Mouse (Mus musculus) forebrain, postnatal 0 days (tissue): Measurements from ENCODE around the gene Ptgis. TPM values are rescaled to one million over a fixed set of nuclear protein-coding genes. Genes with fewer than 3 reads are reported as not detected.

Experiments used
- ATAC-seq: fragments of 200-750 bp; cut with Nextera tagmentation; 2 replicates; pipeline ENCODE4 v1.8.0; 2017; ENCODE audit warnings: mild to moderate bottlenecking, moderate library complexity
- DNase-seq: peaks from one replicate; pipeline ENCODE4 v3.0.0-alpha.2; 2015
- H3K27ac ChIP-seq: fragments of 300-500 bp; sonication (generic); 2 replicates; pipeline ENCODE4 v1.5.1; 2014; ENCODE audit warnings: low read depth, mild to moderate bottlenecking, antibody characterized with exemption, low read length, moderate library complexity, mixed read lengths
- H3K27me3 ChIP-seq: fragments of 300-500 bp; sonication (generic); 2 replicates; pipeline ENCODE4 v1.6.1; 2014; ENCODE audit warnings: mild to moderate bottlenecking, low read length, mixed read lengths; ENCODE audit not compliant: insufficient read depth
- H3K36me3 ChIP-seq: fragments of 300-500 bp; sonication (generic); 2 replicates; pipeline ENCODE4 v1.6.1; 2014; ENCODE audit warnings: mild to moderate bottlenecking, moderate library complexity; ENCODE audit not compliant: insufficient read depth
- H3K4me1 ChIP-seq: fragments of 300-500 bp; sonication (generic); 2 replicates; pipeline ENCODE4 v1.6.1; 2014; ENCODE audit warnings: antibody characterized with exemption; ENCODE audit not compliant: insufficient read depth
- H3K4me2 ChIP-seq: fragments of 300-500 bp; sonication (generic); 2 replicates; pipeline ENCODE4 v1.6.1; 2014; ENCODE audit warnings: low read depth, mild to moderate bottlenecking, moderate library complexity
- H3K4me3 ChIP-seq: fragments of 300-500 bp; sonication (generic); 2 replicates; pipeline ENCODE4 v1.5.1; 2014; ENCODE audit warnings: low read depth, low read length, mixed read lengths
- H3K9ac ChIP-seq: fragments of 300-500 bp; sonication (generic); 2 replicates; pipeline ENCODE4 v1.6.1; 2014; ENCODE audit warnings: mild to moderate bottlenecking
- H3K9me3 ChIP-seq: fragments of 300-500 bp; sonication (generic); 2 replicates; pipeline ENCODE4 v1.6.1; 2016; ENCODE audit warnings: low read length
- CTCF ChIP-seq: sonication (generic); IDR thresholded peaks from 2 replicates; pipeline ENCODE4 v1.5.1; 2016; ENCODE audit warnings: antibody characterized with exemption, control low read depth, low read depth
- WGBS: fragments of 180-500 bp; shearing (Covaris S2); extraction: QIAGEN DNeasy Blood & Tissue Kit; methylation state at CpG from one replicate; pipeline ENCODE4 v1.1.7; 2014; 5-methylcytosine and 5-hydroxymethylcytosine counted together
- polyA plus RNA-seq: library from polyadenylated mRNA; unstranded; fragments of >200 nt; fragmentation: Nextera tagmentation; extraction: Ambion mirVana; gene quantifications from 2 replicates; pipeline ENCODE4 v1.2.1, GENCODE M21; 2015
- total RNA-seq: library from RNA; depleted of rRNA; stranded (reverse); fragments of >200 nt; gene quantifications from 2 replicates; pipeline ENCODE4 v1.2.3, GENCODE M21; 2014

Ptgis gene
- total and polyA plus RNA-seq, 2 experiments from 2014 or later = 2.8 to 4.0 TPM

DNA sequence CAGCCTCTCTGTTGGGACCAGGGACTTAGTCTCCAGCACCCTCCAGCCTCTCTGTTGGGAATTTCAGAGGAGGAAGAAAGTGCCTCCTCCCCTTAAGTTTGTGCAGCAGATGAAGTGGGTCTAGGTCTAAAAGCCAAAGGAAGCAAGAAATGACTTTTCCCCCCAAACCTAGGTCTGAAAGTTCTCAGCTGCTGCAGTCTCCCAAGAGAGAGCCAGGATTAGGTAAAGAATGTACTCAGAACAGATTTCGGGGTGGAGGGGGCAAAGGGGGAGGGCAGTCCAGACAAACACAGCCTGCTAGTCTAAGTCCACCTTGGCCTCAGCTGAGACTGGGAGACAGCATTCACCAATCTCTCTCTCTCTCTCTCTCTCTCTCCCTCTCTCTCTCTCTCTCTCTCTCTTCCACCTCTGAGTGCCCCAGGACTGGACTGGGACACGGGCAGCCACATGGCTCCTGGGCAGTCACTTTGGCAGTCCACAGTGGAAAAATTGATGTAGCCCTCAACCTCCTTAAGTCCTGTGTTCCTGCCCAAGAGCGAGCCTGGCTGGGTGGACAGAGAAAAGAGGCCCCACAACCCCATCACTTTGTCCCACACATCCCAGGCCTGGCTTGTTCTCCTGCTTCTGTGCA lies 11.8 kb upstream of the Ptgis start:
- no peak for TF ChIP-seq CTCF
- no peak overlapping the region for H3K27ac ChIP-seq
- ATAC-seq (no peak), DNase-seq (no peak)
- no peaks in the 10 kb centered on the region for H3K27me3 ChIP-seq
- no peak overlapping the region for H3K4me2 ChIP-seq
- no peak overlapping the region for H3K4me3 ChIP-seq
- H3K9ac ChIP-seq = no peak overlapping the region
- 43% methylated on average over 3 of the region's 3 CpGs for WGBS
- no peaks in the 10 kb centered on the region for H3K36me3 ChIP-seq
- H3K9me3 ChIP-seq = no peaks in the 10 kb centered on the region
- no peaks in the 10 kb centered on the region for H3K4me1 ChIP-seq

DNA sequence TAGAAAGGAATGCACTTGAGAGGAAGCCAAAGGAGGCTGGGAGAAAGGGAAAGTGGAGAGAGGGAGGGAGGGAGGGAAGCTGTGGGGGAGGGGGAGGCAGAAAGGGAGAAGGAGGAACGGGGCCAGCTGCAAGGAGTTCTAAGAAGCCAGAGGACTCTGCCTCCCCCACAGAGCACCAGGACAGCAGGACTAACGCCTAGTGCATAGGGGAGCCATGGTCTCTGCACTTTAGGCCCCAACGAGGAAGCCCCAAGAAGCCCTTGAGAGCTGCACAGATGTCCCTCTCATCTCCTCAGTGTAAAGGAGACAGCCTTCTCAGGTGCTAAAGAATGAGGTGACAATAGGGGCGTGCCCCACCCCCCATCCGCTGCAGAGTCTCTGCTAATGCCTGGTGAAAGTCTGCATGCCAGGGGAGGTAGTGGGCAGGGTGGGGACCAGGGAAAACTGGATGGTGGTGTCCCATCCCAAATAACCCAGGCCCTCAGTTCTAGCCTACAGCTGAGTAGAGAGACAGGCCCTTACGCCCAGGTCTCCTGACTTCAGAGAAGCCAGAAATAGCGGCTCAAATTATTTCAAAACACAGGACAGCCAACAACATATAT lies 10.4 kb upstream of the Ptgis start:
- H3K9me3 ChIP-seq = no peaks in the 10 kb centered on the region
- no peak for TF ChIP-seq CTCF
- H3K36me3 ChIP-seq = no peaks in the 10 kb centered on the region
- no peak overlapping the region for H3K4me3 ChIP-seq
- ATAC-seq (no peak; the same call in 1 of the 2 replicates), DNase-seq (no peak)
- H3K4me2 ChIP-seq = no peak overlapping the region
- no peak overlapping the region for H3K27ac ChIP-seq
- no peaks in the 10 kb centered on the region for H3K27me3 ChIP-seq
- no peak overlapping the region for H3K9ac ChIP-seq
- WGBS = 24% methylated on average over 7 of the region's 7 CpGs
- H3K4me1 ChIP-seq = no peaks in the 10 kb centered on the region

DNA sequence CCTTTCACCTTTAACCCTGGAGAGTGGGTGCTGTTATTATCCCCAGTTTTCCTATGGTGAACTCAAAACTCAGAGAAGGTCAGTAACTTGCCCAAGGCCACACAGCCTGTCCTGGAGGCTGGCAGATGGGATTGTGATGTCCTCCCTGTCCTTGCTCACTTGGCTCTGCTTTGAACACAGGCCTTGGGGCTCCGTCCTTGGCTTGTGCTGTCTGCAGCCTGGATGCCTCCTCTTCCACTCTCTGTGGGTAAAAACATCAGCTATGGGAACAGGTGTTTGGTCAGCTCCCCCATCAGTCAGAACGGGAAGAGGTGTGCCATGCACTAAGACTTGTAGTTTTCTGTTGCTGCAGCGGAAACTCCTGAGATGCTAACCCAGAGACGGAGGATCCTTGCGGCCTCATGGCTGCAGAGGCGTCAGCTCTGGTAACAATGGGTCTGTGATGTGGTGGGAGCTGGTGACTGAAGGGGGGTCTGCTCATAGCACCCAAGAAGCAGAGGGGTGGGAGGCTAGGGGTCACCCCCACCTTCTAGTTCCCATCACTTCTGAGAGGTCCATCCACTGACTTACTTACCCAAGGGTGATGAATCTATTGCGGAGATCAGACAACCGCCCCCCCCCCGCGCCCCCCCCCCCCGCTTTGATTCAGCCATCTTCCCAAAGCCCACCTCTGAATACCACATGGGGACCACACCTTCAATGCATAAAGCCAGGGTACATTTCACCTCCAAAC lies 9.8 kb upstream of the Ptgis start:
- no peak overlapping the region for H3K27ac ChIP-seq
- no peak for TF ChIP-seq CTCF
- no peaks in the 10 kb centered on the region for H3K4me1 ChIP-seq
- H3K9ac ChIP-seq = no peak overlapping the region
- no peak for DNase-seq
- H3K27me3 ChIP-seq = no peaks in the 10 kb centered on the region
- no peak overlapping the region for H3K4me3 ChIP-seq
- no peaks in the 10 kb centered on the region for H3K36me3 ChIP-seq
- H3K9me3 ChIP-seq = no peaks in the 10 kb centered on the region
- no peak overlapping the region for H3K4me2 ChIP-seq
- WGBS = 39% methylated on average over 11 of the region's 11 CpGs
- ATAC-seq = no peak

DNA sequence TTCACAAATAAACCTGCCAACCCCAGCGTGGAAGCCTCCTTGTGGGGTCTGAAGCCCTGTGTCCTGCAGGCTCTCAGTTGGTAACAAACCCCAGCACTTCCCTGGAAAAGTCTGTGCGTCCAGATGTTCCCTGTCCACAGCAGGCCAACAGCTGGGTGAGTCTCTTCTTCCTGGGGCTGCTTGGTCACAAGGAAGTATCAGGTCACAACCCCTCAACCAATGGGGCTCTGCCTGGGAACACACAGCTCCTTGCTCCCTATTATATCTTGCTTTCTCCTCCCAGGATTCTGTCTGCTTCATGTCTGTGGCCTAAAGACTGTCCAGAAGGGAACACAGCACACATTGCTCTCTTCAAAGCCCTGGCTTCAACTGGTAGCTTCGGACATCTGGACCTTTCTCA lies 9.2 kb upstream of the Ptgis start:
- TF ChIP-seq CTCF = no peak
- DNase-seq (no peak), ATAC-seq (no peak)
- H3K4me2 ChIP-seq = no peak overlapping the region
- no peak overlapping the region for H3K27ac ChIP-seq
- H3K9me3 ChIP-seq = no peaks in the 10 kb centered on the region
- no peak overlapping the region for H3K9ac ChIP-seq
- 78% methylated on average over 3 of the region's 3 CpGs for WGBS
- no peaks in the 10 kb centered on the region for H3K4me1 ChIP-seq
- no peaks in the 10 kb centered on the region for H3K36me3 ChIP-seq
- no peak overlapping the region for H3K4me3 ChIP-seq
- no peaks in the 10 kb centered on the region for H3K27me3 ChIP-seq

DNA sequence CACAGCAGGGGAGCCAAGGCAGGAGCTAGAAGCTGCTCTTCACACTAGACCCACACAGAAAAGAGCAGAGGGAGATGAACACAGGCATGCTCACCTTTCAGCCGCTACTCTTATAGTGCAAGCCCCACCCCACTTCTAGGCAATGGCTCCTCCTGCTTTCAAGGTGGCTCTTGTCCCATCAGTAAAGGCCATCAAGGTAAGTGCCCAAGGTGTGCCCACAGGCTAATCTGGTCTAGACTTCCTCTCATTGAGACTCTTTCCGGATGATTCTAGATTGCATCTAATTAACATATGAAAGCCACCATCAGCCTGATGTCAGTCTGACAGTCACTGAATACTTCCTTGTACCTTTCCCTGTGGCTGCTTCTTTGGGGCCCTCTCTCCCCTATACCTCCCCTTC lies 7.4 kb upstream of the Ptgis start:
- no peak for ATAC-seq
- Histone ChIP-seq H3K27me3 (no peaks in the 10 kb centered on the region), H3K27ac (no peak overlapping the region), H3K4me1 (no peaks in the 10 kb centered on the region), H3K36me3 (no peaks in the 10 kb centered on the region), H3K4me2 (no peak overlapping the region), H3K4me3 (no peak overlapping the region), H3K9me3 (no peaks in the 10 kb centered on the region), H3K9ac (no peak overlapping the region)
- no peak for TF ChIP-seq CTCF
- WGBS = 37% methylated on average over 2 of the region's 2 CpGs
- DNase-seq = no peak

DNA sequence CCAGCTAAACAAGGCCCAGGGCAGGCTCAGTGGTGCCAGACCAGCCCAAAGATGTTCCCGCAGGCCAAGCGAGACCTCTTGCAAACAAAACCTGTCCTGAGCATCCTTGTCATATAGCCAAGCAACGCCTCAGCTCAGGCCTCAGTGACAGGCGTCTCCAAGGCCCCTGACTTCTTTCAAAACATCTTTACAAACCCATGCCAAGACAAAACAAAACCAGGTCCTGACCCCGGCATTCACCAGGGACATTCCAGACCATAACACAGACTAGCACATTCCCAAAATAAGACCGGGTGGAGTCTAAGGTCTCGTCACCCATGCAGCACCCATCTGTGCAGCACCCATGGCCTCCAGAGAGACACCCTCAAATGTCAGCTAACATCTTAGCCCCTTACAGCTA lies 6.3 kb upstream of the Ptgis start:
- ATAC-seq = no peak
- no peak for TF ChIP-seq CTCF

DNA sequence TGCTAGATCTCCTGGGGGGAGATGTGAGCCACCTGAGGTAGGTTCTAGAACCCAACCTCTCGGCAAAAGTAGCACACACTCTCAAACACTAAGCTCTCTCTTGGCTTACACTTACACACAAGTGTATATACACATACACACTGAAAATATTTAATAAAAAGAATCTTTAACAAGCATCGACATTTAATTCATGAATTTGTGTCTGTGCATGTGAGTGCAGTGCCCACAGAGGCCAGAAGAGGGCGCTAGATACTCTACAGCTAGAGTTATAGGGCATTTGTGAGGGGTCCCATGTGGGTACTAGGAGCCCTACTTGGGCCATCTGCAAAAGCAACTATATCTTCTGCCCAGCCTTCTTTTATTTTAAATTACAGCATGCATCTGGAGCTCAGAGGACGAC lies 4.5 kb upstream of the Ptgis start:
- no peak for TF ChIP-seq CTCF
- no peak for ATAC-seq

More for the DNA sequence above, 6.3 kb upstream of the Ptgis start:
- H3K36me3 ChIP-seq = no peaks in the 10 kb centered on the region
- no peak overlapping the region for H3K9ac ChIP-seq
- H3K27ac ChIP-seq = no peak overlapping the region
- no peaks in the 10 kb centered on the region for H3K9me3 ChIP-seq
- H3K4me2 ChIP-seq = no peak overlapping the region
- no peak for DNase-seq
- no peaks in the 10 kb centered on the region for H3K4me1 ChIP-seq
- no peak overlapping the region for H3K4me3 ChIP-seq
- WGBS = 70% methylated on average over 7 of the region's 7 CpGs
- no peaks in the 10 kb centered on the region for H3K27me3 ChIP-seq

More for the DNA sequence above, 4.5 kb upstream of the Ptgis start:
- Histone ChIP-seq H3K27me3 (no peaks in the 10 kb centered on the region), H3K4me1 (no peaks in the 10 kb centered on the region), H3K27ac (no peak overlapping the region), H3K9me3 (no peaks in the 10 kb centered on the region), H3K36me3 (no peaks in the 10 kb centered on the region), H3K4me3 (no peak overlapping the region), H3K9ac (no peak overlapping the region), H3K4me2 (no peak overlapping the region)
- 76% methylated on average over 4 of the region's 4 CpGs for WGBS
- DNase-seq = no peak
